Mouse (Mus musculus) cerebellum, postnatal 10 days (tissue): ENCODE results near the gene Gm17617.

Experiments used
- DNase-seq, 2 experiments: peaks; one replicate each; pipeline ENCODE4 v3.0.0; 2021; ENCODE audit warnings: mixed read lengths in 2 of 2

Gene Gm17617

GRCm38 (mm10) chr13:55133448-55133847, at the start of gene Gm17617:
Gm17617 (minus strand) TSS chr13:55133548.
- DNase-seq, result no peak

GRCm38 (mm10) chr13:55182173-55182894, 49.0 kb upstream of the Gm17617 start:
- DNase-seq, result peak; percentile 80 to 81

- no peak for DNase-seq
Observed at GRCm38 (mm10) chr13:55181786-55182172, 48.4 kb upstream of the Gm17617 start.

DNA sequence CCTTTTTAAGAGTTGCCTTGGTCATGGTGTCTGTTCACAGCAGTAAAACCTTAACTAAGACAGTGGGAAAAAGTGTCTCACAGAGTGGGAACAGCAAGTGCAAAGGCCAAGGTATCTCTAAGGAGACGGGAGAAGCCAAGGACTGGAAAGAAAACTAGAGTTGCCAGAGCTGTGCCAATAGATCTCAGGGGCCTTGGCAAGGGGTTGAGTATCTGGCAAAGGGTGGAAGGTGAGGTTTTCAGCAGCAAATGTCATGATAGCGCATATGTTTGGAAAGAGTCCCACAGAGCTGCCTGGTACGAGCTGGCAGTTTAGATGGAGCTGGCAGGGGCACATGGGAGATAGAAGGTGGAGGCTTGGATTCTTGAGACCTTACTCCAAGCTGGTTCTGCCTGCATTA, 46.2 kb upstream of the Gm17617 start:
- peak in 1 of 2 experiments; percentile 58 for DNase-seq

DNA sequence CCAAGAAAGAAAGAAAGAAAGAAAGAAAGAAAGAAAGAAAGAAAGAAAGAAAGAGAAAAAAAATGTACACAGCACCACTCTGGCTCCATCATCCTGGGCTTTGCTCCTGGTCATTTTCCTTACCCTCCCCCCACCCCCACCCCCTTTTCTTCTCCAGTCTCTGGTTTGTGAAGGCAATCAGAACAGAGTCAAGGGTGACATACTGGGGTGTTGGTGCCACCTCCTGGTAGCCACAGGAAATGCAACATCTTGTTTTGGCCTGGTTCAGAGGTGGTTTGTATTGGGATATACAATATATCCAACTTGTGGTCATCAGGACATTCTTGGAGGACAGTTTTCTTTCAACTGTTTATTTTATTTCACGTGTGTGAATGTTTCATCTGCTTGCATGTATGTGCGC, 45.2 kb upstream of the Gm17617 start:
- DNase-seq, result peak; percentile 86 to 88

DNA sequence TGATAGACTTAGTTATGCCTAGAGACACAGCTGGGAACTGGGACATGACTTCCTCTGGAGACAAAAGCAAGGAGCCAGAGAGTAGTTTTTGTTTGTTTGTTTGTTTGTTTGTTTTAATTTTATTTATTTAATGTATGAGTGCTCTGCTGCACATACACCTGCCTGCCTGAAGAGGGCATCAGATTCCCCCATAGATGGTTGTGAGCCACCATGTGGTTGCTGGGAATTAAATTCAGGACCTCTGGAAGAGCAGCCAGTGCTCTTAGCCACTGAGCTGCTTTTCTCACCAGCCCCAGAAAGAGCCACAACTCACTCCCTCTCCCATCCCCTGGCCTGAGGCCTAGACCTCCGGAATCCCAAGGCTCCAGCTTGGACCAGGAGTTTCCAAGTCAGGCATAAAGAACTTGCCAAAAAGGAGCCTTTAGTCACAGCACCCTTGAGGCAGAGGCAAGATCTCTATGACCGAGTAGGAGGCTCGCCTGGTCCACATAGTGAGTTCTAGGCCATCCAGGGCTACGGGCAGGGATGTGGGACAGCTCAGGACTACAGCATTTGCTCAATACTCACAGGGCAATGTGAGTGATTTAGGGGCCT, 44.7 kb upstream of the Gm17617 start:
- DNase-seq, result no peak

DNA sequence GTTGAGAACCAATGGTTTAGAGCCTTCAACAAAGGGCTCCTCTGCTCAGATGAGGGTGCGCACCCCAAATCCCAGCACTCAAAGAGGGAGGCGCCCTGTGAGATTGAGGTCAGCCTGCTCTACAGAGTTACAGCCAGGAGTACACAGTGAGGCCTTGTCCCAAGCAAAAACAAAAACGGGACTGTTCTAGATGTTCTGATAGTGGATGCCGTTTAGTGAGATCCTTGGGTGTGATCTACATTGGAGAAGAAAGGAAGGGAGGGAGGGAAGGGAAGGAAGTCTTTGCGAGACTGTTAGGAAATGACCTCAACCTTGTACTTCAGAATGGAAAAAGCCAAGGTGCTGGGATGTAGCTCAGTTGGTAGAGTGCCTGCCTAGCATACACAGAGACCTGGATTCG, 42.9 kb upstream of the Gm17617 start:
- no peak for DNase-seq

GRCm38 (mm10) chr13:55174347-55174746, 41.0 kb upstream of the Gm17617 start:
- no peak for DNase-seq

GRCm38 (mm10) chr13:55172336-55172770, 39.0 kb upstream of the Gm17617 start:
- no peak for DNase-seq

DNA sequence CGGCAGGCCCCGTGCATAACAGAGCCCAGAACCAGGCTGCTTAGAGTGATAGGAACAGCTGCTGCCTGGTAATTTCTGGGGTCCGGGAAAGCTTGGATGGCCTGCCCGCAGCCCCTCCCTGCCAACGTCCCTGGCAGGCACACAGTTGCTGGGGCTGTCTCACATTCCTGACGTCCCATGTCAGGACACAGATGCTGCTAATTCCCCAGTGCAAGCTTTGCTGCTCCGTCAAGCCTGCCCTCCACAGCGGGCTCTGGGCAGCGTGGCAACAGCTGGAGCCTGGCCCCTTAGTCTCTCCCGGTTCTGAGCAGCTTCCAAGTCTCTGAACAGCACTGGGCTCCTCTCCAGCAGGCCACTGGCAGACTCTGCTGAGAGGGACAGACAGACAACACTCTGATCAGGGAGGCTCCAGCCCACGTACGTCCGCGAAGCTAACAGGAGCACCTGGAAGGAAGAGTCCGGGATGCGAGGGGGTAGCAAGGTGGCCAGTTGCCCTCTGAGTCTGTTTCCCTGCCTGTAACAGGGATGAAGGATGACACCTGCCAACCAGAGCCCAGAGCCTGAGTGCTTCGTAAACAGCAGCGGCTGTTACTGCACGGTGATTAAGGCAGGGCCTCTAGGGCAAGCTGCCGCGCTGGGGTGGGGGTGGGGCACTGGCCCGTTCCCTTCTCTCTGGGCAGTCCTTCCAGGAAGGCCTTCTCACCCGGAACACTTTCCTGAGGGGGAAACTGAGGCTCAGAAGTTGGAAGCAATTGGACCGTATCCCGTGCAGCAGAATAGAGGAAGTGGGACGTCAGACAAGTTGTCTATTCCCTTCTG, 38.4 kb upstream of the Gm17617 start:
- DNase-seq, result peak; percentile 80 to 86

DNA sequence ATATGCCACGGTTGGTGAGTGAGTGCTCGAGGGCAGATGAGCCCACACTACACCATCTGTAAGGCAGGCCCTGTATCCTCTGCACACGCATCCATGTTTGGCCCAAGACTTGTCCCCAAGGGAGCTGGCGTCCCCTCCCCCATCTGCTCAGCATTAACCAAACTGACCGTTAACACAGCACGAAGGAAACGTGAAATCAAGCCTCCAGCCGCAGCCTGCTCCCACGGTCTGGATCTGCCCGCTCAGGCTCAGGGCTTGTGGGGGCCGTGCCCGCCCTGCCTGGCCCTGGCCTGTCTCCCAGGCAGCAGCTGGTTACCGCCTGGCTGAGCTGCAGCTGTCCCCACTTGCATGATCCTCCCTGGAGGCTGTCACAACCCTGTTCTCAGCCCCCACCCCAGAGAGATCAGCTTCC, 35.6 kb upstream of the Gm17617 start:
- peak; percentile 84 to 89 for DNase-seq

GRCm38 (mm10) chr13:55168255-55168654, 34.9 kb upstream of the Gm17617 start:
- DNase-seq, result no peak

- DNase-seq, result no peak
Observed at GRCm38 (mm10) chr13:55167798-55168197, 34.5 kb upstream of the Gm17617 start.

GRCm38 (mm10) chr13:55166806-55167725, 33.7 kb upstream of the Gm17617 start:
- DNase-seq, result no peak

DNA sequence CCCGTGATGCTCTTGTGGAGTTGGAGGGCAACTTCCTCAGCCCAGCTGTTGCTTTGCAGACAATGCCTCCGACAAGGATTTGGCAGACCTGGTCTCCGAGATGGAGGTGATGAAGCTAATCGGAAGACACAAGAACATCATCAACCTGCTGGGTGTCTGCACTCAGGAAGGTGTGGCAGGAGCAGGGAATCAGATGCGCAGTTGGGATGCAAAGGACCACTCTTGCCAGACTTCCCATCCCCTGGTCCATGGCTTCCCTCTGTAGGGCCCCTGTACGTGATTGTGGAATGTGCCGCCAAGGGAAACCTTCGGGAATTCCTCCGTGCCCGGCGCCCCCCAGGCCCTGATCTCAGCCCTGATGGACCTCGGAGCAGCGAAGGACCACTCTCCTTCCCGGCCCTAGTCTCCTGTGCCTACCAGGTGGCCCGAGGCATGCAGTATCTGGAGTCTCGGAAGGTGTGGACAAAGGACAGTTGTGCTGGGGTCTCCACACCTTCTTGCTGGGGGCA, 32.5 kb upstream of the Gm17617 start:
- no peak for DNase-seq

DNA sequence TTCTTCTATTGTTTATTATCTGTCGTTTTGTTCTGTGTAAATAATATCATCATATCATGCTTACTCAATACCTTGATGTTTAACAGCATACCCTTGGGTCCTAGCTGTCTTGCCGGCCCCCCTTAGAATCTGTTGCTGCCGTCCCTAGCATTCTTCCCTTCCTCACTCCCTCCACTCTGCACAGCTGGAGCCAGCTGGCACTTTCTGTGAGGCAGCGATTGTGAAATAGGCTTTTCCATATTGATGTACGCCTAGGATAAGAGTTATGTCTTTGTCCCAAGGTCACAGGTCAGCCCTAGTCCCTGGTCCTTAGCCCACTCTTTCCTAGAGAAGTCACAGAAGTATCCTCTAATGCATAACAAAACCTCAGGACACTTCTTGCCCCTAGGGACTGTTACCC, 30.2 kb upstream of the Gm17617 start:
- no peak for DNase-seq

- DNase-seq, result no peak
Observed at GRCm38 (mm10) chr13:55162365-55162764, 29.0 kb upstream of the Gm17617 start.

GRCm38 (mm10) chr13:55153951-55154350, 20.6 kb upstream of the Gm17617 start:
- no peak for DNase-seq

GRCm38 (mm10) chr13:55152621-55153415, 19.5 kb upstream of the Gm17617 start, which contains the start of gene Fgfr4:
Fgfr4 (plus strand) TSS chr13:55152640.
- peak; percentile 43 to 67 for DNase-seq

DNA sequence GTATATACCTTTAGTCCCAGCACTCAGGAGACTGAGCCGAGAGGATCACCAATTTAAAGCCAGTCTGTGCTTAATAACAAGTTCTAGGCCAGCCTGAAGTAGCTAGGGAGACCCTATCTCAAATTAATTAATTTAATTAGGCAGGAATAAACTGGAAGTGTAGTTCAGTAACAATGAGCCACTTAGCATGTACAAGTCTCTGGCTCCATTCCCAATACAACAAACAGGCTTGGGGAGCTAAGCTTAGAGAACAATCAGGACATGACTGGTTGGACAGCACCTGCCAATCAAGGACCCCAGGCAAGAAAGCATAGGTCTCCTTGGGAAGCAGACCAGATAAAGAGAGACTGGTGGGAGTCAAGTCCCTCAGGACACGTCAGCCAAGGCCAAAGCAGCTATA, 6.9 kb upstream of the Gm17617 start:
- DNase-seq, result no peak

DNA sequence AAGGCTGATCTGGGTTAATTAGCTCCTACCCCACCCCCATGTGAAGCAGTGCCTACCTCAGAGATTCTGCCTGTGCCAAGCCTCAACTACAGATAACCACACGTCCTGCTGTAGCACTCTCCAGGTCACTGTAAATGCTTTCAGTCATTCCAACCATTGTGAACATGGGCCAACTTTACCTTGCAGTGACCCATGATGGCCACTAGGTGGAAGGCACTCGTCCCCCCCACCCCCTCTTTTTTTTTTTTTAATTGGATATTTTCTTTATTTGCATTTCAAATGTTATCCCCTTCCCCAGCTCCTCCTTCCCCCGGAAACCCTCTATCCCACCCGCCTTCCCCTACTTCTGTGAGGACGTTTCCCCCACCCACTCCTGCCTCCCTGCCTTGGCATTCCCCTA, 2.0 kb upstream of the Gm17617 start:
- DNase-seq, result peak; percentile 33 to 63
